Mouse (Mus musculus): ENCODE measurements at regions not wholly inside any gene's neighbourhood (a gene's known extent, or its start where the extent isn't known, plus 50 kb on each side); places are given as distances from the start of the nearest gene placed in this dataset.

DNA sequence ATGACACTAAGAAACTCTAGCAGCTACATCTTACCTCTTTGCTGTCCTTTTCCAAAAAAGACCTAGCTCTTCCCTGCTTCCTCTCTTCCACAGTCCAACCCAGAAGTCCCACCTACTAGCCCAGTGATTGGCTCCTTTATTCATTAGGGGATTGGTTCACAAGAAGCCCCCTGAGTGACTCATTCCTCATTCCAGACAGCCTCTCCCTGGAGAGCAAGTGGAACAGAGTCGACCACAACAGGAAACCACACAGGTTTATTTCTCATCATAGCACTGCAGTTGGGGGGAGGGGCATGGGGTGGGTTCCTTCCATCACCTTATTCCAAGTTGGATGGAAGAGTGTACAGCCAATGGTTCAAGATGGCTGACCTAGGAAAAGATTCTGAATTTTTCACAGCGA is 473.3 kb downstream of the Tmem114 start:
- intact Hi-C loops (cut with DNase I) = no loop called here
- no peak for TF ChIP-seq CTCF (IDR thresholded peaks at IDR 0.05)
- no peak overlapping the region for H3K4me3 ChIP-seq

GRCm38 (mm10) chr16:7942333-7942732 is 482.6 kb downstream of the Tmem114 start:
- TF ChIP-seq CTCF (IDR thresholded peaks at IDR 0.05) = no peak
- DNase-seq = no peak
- intact Hi-C loops (cut with DNase I) = no loop called here
- Histone ChIP-seq H3K27ac (no peak overlapping the region), H3K4me3 (no peak overlapping the region)

More for the DNA sequence above, 473.3 kb downstream of the Tmem114 start:
- DNase-seq = no peak
- H3K27ac ChIP-seq = no peak overlapping the region

GRCm38 (mm10) chr16:7937167-7937566 is 487.8 kb downstream of the Tmem114 start:
- intact Hi-C loops (cut with DNase I) = no loop called here

DNA sequence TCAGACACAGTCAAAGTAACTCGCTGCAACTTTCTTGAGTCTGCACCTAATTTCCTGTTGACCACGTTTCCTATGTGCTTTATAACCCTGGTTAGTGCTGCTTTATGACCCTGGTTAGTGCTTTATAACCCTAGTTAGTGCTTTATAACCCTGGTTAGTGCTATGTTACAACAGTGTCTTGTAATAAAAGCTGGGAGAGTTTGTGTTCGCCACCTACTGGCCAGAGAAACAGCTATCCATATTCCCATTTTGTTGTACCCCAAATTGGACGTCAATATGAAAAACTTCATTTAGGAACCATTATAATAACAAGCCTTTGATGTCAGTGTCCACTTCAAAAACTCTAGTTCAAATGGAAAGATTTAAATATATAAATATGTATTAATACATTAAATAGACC is 492.6 kb downstream of the Tmem114 start:
- TF ChIP-seq CTCF (IDR thresholded peaks at IDR 0.05) = peak; percentile 52
- intact Hi-C loops (cut with DNase I) = no loop called here
- Histone ChIP-seq H3K4me3 (no peak overlapping the region), H3K27ac (no peak overlapping the region)
- DNase-seq = no peak

More at GRCm38 (mm10) chr16:7937167-7937566, 487.8 kb downstream of the Tmem114 start:
- Histone ChIP-seq H3K4me3 (no peak overlapping the region), H3K27ac (no peak overlapping the region)
- no peak for DNase-seq
- no peak for TF ChIP-seq CTCF (IDR thresholded peaks at IDR 0.05)

DNA sequence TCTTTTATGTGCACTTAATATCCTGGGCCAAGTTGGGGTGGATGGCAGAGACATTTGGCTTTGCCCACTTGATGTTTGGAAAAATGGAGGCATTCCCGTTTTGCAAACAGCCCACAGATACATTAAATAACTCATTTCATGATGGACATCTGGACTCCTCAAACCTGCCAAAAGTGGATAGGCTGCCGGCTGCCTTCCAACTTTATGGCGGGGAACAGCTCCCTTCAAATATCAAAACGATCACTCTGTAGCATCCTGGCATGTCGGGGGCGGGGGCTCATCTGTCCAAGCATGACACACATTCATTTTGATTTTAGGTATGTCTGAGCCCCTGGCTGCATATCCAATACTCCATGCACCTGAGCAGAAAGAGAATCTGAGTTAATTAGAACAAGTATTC is 493.3 kb downstream of the Tmem114 start:
- TF ChIP-seq CTCF (IDR thresholded peaks at IDR 0.05) = no peak
- no peak overlapping the region for H3K27ac ChIP-seq
- DNase-seq = no peak
- intact Hi-C loops (cut with DNase I) = no loop called here
- no peak overlapping the region for H3K4me3 ChIP-seq

DNA sequence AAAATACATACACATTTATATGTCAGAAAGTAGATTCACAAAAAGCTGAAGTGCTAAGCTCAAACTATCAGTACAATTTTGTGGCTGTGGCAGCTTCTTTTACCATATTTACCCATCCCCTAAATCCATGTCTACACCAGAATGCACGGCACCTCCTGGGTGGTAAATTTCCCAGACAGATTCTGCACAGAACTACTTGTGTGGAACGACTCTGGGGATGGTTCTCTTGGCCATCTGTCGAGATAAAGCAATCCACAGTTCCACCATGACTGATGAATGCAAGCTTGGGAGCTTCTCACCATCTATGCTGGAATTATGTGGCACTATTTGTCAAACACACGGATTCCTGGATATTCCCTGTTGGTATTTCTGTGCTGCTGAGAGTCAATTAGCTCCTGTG is 495.8 kb downstream of the Tmem114 start:
- DNase-seq = no peak
- intact Hi-C loops (cut with DNase I) = no loop called here
- TF ChIP-seq CTCF (IDR thresholded peaks at IDR 0.05) = no peak

GRCm38 (mm10) chr16:7928391-7928935 is 496.5 kb downstream of the Tmem114 start:
- intact Hi-C loops (cut with DNase I) = no loop called here
- TF ChIP-seq CTCF (IDR thresholded peaks at IDR 0.05) = no peak
- Histone ChIP-seq H3K4me3 (no peak overlapping the region), H3K27ac (no peak overlapping the region)
- no peak for DNase-seq

More for the DNA sequence above, 495.8 kb downstream of the Tmem114 start:
- Histone ChIP-seq H3K4me3 (no peak overlapping the region), H3K27ac (no peak overlapping the region)

- TF ChIP-seq CTCF (IDR thresholded peaks at IDR 0.05) = no peak
Measured at GRCm38 (mm10) chr16:7927756-7928155, 497.2 kb downstream of the Tmem114 start.

GRCm38 (mm10) chr16:7895786-7896185 is 529.1 kb downstream of the Tmem114 start:
- intact Hi-C loops (cut with DNase I) = no loop called here
- Histone ChIP-seq H3K4me3 (no peak overlapping the region), H3K27ac (no peak overlapping the region)
- no peak for TF ChIP-seq CTCF (IDR thresholded peaks at IDR 0.05)
- no peak for DNase-seq

More at GRCm38 (mm10) chr16:7927756-7928155, 497.2 kb downstream of the Tmem114 start:
- H3K4me3 ChIP-seq = no peak overlapping the region
- DNase-seq = peak; percentile 23
- H3K27ac ChIP-seq = no peak overlapping the region
- intact Hi-C loops (cut with DNase I) = no loop called here

DNA sequence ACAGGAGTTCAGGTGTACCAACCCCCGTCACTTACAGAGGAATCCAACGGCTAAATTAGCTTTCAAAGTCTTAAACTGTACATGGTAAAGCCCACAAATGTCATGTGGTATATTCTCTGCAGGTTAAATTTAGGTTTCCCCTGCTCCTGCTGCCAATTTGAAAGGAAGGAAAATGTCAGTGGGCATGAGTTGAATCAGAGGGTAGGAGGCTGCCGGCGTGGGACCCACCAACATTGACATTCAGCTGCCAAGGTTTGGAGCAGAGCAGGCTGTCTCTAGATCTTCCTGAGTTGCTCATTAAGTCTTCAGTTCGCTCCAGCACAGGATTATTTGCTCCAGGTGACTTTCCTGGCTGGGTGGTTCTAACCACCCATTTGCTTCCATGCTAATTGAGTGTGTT is 532.1 kb downstream of the Tmem114 start:
- H3K4me3 ChIP-seq = no peak overlapping the region
- H3K27ac ChIP-seq = no peak overlapping the region
- no peak for DNase-seq
- TF ChIP-seq CTCF (IDR thresholded peaks at IDR 0.05) = no peak
- intact Hi-C loops (cut with DNase I) = no loop called here

DNA sequence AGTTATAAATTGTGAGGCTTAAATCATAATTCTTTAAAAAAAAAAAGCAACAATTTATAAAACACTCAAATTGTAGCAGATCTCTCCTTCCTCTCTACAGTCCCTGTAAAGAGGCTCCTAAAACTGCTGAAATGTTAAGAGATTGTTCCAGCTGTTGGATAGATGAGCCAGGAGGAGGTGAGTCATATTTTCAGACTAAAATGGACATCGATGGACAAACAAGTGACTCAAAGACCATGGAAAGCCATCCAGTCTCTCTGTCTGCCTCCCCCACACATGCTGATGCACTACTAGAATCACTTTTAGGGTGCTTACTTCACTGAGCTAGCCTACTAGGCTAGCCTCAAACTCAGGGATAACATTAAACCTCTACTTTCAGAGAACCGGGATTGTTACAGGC is 561.5 kb downstream of the Tmem114 start:
- intact Hi-C loops (cut with DNase I) = no loop called here
- TF ChIP-seq CTCF (IDR thresholded peaks at IDR 0.05) = no peak
- Histone ChIP-seq H3K4me3 (no peak overlapping the region), H3K27ac (no peak overlapping the region)
- no peak for DNase-seq

- intact Hi-C loops (cut with DNase I) = no loop called here
- TF ChIP-seq CTCF (IDR thresholded peaks at IDR 0.05) = no peak
Measured at GRCm38 (mm10) chr16:7839139-7839538, 585.8 kb downstream of the Tmem114 start.

GRCm38 (mm10) chr16:7831142-7831541 is 593.8 kb downstream of the Tmem114 start:
- intact Hi-C loops (cut with DNase I) = no loop called here
- H3K4me3 ChIP-seq = no peak overlapping the region
- H3K27ac ChIP-seq = no peak overlapping the region
- no peak for DNase-seq
- no peak for TF ChIP-seq CTCF (IDR thresholded peaks at IDR 0.05)

More at GRCm38 (mm10) chr16:7839139-7839538, 585.8 kb downstream of the Tmem114 start:
- H3K4me3 ChIP-seq = no peak overlapping the region
- DNase-seq = no peak
- no peak overlapping the region for H3K27ac ChIP-seq

DNA sequence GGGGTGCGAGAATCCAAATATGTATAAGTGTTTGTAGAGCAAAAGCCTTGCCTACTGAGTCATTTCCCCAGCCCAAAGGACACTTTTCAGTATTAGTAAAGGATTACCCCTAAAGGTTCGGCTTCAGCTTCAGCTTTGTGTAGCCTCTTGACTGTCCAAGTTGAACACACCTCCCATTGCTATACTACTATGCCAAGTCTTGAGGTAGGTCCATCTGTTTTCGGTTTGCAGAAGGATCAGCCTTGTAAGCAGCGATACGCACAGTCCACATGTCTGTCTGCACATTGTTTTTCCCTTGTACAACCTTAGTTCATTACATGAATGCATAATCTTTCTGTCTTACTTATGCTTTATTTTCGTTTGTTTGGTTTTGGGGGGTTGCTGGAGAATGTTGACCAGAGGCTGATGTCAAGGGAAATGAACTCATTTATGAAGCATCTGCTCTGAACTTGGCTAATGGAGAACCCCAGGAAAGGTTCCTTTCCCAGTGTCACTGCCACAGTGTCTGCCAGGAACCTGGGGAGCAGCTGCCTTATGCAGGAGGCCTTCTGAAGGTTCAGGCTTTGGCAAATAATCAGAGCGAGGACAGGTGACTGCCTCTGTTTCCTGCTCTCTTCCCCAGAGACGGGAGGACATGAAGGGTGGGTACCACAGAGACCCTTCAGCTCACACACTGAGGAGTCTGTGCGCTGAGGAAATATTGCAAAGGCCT is 594.8 kb downstream of the Tmem114 start:
- Histone ChIP-seq H3K4me3 (no peak overlapping the region), H3K27ac (no peak overlapping the region)
- intact Hi-C loops (cut with DNase I) = no loop called here
- no peak for DNase-seq
- TF ChIP-seq CTCF (IDR thresholded peaks at IDR 0.05) = no peak
